Mouse (Mus musculus) liver, postnatal 0 days (tissue): ENCODE results near the gene Flot1.

Experiments
- CTCF ChIP-seq: sonication (generic); IDR thresholded peaks from 2 replicates; pipeline ENCODE4 v1.5.1; 2016; ENCODE audit warnings: antibody characterized with exemption, low read depth
- EP300 ChIP-seq: IDR thresholded peaks from 2 replicates; pipeline ENCODE4 v1.6.1; 2016; ENCODE audit warnings: antibody characterized with exemption, low read depth, mild to moderate bottlenecking

GRCm38 (mm10) chr17:35842006-35842405, 19.0 kb downstream of the Flot1 start:
- TF ChIP-seq CTCF (no peak), EP300 (no peak)
